Mouse (Mus musculus): ENCODE results near the gene Spag5. TPM values are rescaled to one million over a fixed set of nuclear protein-coding genes. Genes with fewer than 3 reads are reported as not detected.

Spag5 gene
- polyA plus RNA-seq, 1 experiment from 2014 or later: 25.0 TPM

DNA sequence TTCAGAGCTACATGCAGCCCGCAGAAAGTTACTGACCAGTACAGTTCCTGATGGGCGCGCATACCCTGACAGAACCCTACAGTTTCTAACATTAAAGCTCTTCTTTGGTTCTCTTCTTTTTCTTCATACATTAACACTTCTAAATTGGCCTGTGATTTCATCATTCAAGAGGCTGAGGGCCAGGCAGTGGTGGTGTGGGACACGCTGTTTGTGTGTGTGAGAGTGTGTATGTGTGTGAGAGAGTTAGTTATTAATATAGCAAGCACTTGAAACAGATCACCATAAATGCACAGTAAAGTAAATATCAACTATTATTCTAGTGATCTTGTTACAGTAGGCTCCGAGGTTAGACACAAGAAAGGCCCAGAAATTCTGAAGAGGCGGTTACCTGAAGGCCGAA is 412 bp upstream of the Spag5 start:
- Histone ChIP-seq H3K4me1 (ENCODE audit: control insufficient read depth in 2 of 2, insufficient read depth in 2 of 2, low read length in 2 of 2) (peaks cover 0 to 9% of the 10 kb centered on the region in 2 experiments; a peak in 1 of 4 replicates), H3K4me3 (ENCODE audit: control insufficient read depth in 1 of 2, insufficient read depth in 1 of 2, low read depth in 1 of 2, low read length in 2 of 2) (peak overlapping the region; percentile 76 to 81), H3K27ac (replicated peaks in 1 of 2; ENCODE audit: control insufficient read depth in 1 of 2, insufficient read depth in 1 of 2, low read depth in 2 of 2, low read length in 2 of 2) (peak overlapping the region; percentile 43 to 77; a peak in 2 of 4 replicates), H3K27me3 (ENCODE audit: control insufficient read depth, insufficient read depth, low read length) (no peaks in the 10 kb centered on the region), H3K9ac (ENCODE audit: low read length) (peak overlapping the region; percentile 80), H3K4me2 (ENCODE audit: low read length) (peak overlapping the region; percentile 89), H3K36me3 (ENCODE audit: control insufficient read depth, insufficient read depth, low read length) (peaks cover 27% of the 10 kb centered on the region), H3K9me3 (ENCODE audit: control insufficient read depth, low read length) (no peaks in the 10 kb centered on the region)
- WGBS: 65% methylated on average over 7 of the region's 7 CpGs
- no peak for ATAC-seq (ENCODE audit: insufficient number of reproducible peaks, insufficient read depth, low FRiP score, low read depth)

- Histone ChIP-seq H3K4me2 (ENCODE audit: low read length) (no peak overlapping the region), H3K4me1 (ENCODE audit: control insufficient read depth in 2 of 2, insufficient read depth in 2 of 2, low read length in 2 of 2) (peaks cover 0 to 13% of the 10 kb centered on the region in 2 experiments; a peak in 1 of 4 replicates), H3K4me3 (ENCODE audit: control insufficient read depth in 1 of 2, insufficient read depth in 1 of 2, low read depth in 1 of 2, low read length in 2 of 2) (no peak overlapping the region), H3K27me3 (ENCODE audit: control insufficient read depth, insufficient read depth, low read length) (no peaks in the 10 kb centered on the region), H3K9me3 (ENCODE audit: control insufficient read depth, low read length) (no peaks in the 10 kb centered on the region), H3K27ac (replicated peaks in 1 of 2; ENCODE audit: control insufficient read depth in 1 of 2, insufficient read depth in 1 of 2, low read depth in 2 of 2, low read length in 2 of 2) (no peak overlapping the region), H3K36me3 (ENCODE audit: control insufficient read depth, insufficient read depth, low read length) (peaks cover 62% of the 10 kb centered on the region), H3K9ac (ENCODE audit: low read length) (no peak overlapping the region)
- 87% methylated on average over 4 of the region's 4 CpGs for WGBS
- ATAC-seq (ENCODE audit: insufficient number of reproducible peaks, insufficient read depth, low FRiP score, low read depth): no peak
Observed at GRCm38 (mm10) chr11:78305272-78305671, 3.9 kb downstream of the Spag5 start.

DNA sequence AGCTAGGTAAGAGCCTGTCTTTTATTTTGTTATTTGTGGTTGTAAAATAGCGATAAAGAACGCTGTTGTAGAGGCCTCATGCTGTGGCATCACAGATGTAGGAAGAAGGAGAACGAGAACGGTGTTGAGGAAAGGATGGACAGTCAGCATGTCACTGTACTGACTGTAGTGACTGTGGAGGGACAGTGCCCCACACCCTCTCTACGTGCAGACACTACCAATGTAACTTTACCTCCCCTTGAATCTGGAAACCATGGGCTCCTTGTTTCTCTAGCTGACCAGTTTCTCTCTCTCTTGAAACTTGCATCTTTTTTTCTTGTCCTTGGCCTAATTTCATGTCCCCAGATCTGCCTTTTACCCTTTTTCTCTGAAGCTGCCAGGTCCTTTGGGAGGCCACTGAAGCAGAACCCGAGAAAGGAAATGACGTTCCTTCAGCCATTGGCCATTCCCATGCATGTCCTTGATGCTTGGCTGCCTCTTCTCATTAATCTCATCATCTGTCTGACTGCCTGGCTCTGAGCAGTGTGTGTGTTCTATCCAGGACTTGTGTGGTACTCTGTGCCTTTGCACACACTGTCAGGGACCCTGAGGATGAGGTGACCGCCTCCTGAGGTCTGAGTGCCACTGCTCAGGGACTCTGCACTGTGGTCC is 9.7 kb downstream of the Spag5 start:
- H3K4me2 ChIP-seq (ENCODE audit: low read length): no peak overlapping the region
- H3K9ac ChIP-seq (ENCODE audit: low read length): no peak overlapping the region
- H3K27ac ChIP-seq (replicated peaks in 1 of 2; ENCODE audit: control insufficient read depth in 1 of 2, insufficient read depth in 1 of 2, low read depth in 2 of 2, low read length in 2 of 2): no peak overlapping the region
- H3K4me1 ChIP-seq (ENCODE audit: control insufficient read depth in 2 of 2, insufficient read depth in 2 of 2, low read length in 2 of 2): 0 out of 4 replicates have a peak, but pooled peaks cover 0 to 3% of the 10 kb centered on the region in 2 experiments
- no peak overlapping the region for H3K4me3 ChIP-seq (ENCODE audit: control insufficient read depth in 1 of 2, insufficient read depth in 1 of 2, low read depth in 1 of 2, low read length in 2 of 2)
- H3K36me3 ChIP-seq (ENCODE audit: control insufficient read depth, insufficient read depth, low read length): peaks cover 83% of the 10 kb centered on the region
- H3K27me3 ChIP-seq (ENCODE audit: control insufficient read depth, insufficient read depth, low read length): no peaks in the 10 kb centered on the region
- no peak for ATAC-seq (ENCODE audit: insufficient number of reproducible peaks, insufficient read depth, low FRiP score, low read depth)
- WGBS: 90% methylated on average over 8 of the region's 8 CpGs
- no peaks in the 10 kb centered on the region for H3K9me3 ChIP-seq (ENCODE audit: control insufficient read depth, low read length)

- Histone ChIP-seq H3K4me2 (ENCODE audit: low read length) (no peak overlapping the region), H3K9ac (ENCODE audit: low read length) (no peak overlapping the region), H3K4me3 (ENCODE audit: control insufficient read depth in 1 of 2, insufficient read depth in 1 of 2, low read depth in 1 of 2, low read length in 2 of 2) (no peak overlapping the region), H3K27ac (replicated peaks in 1 of 2; ENCODE audit: control insufficient read depth in 1 of 2, insufficient read depth in 1 of 2, low read depth in 2 of 2, low read length in 2 of 2) (no peak overlapping the region), H3K9me3 (ENCODE audit: control insufficient read depth, low read length) (no peaks in the 10 kb centered on the region), H3K36me3 (ENCODE audit: control insufficient read depth, insufficient read depth, low read length) (peaks cover 89% of the 10 kb centered on the region), H3K27me3 (ENCODE audit: control insufficient read depth, insufficient read depth, low read length) (no peaks in the 10 kb centered on the region), H3K4me1 (ENCODE audit: control insufficient read depth in 2 of 2, insufficient read depth in 2 of 2, low read length in 2 of 2) (no peaks in the 10 kb centered on the region)
- 81% methylated on average over 2 of the region's 2 CpGs for WGBS
- ATAC-seq (ENCODE audit: insufficient number of reproducible peaks, insufficient read depth, low FRiP score, low read depth): no peak
Observed at GRCm38 (mm10) chr11:78313662-78314061, 12.3 kb downstream of the Spag5 start.

DNA sequence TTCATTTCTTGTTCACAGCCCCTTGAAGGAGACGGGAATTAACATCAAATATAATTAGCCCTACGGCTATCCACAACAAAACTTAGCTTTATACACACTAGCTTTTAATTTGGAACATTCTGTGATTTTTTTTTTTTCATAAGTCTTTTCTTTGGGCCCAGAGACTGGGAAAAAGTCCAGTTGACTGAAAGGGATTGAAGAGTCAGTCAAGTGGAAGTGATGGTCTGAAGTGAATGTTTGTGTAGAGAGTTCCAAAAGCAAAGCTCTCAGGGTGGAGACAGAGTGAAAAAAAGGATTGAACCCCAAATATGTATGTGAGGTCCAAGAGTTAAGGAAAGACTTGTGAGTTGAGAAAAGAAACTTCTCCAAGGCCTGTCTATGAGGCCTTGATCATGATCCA is 17.1 kb downstream of the Spag5 start:
- ATAC-seq (ENCODE audit: insufficient number of reproducible peaks, insufficient read depth, low FRiP score, low read depth): no peak
- H3K9ac ChIP-seq (ENCODE audit: low read length): no peak overlapping the region
- H3K4me1 ChIP-seq (ENCODE audit: control insufficient read depth in 2 of 2, insufficient read depth in 2 of 2, low read length in 2 of 2): peaks cover 4 to 11% of the 10 kb centered on the region in 2 experiments; a peak in 3 of 4 replicates
- H3K27ac ChIP-seq (replicated peaks in 1 of 2; ENCODE audit: control insufficient read depth in 1 of 2, insufficient read depth in 1 of 2, low read depth in 2 of 2, low read length in 2 of 2): no peak overlapping the region
- H3K4me3 ChIP-seq (ENCODE audit: control insufficient read depth in 1 of 2, insufficient read depth in 1 of 2, low read depth in 1 of 2, low read length in 2 of 2): no peak overlapping the region
- 90% methylated on average over 2 of the region's 2 CpGs for WGBS
- no peaks in the 10 kb centered on the region for H3K27me3 ChIP-seq (ENCODE audit: control insufficient read depth, insufficient read depth, low read length)
- H3K4me2 ChIP-seq (ENCODE audit: low read length): no peak overlapping the region
- H3K36me3 ChIP-seq (ENCODE audit: control insufficient read depth, insufficient read depth, low read length): peaks cover 86% of the 10 kb centered on the region
- no peaks in the 10 kb centered on the region for H3K9me3 ChIP-seq (ENCODE audit: control insufficient read depth, low read length)

DNA sequence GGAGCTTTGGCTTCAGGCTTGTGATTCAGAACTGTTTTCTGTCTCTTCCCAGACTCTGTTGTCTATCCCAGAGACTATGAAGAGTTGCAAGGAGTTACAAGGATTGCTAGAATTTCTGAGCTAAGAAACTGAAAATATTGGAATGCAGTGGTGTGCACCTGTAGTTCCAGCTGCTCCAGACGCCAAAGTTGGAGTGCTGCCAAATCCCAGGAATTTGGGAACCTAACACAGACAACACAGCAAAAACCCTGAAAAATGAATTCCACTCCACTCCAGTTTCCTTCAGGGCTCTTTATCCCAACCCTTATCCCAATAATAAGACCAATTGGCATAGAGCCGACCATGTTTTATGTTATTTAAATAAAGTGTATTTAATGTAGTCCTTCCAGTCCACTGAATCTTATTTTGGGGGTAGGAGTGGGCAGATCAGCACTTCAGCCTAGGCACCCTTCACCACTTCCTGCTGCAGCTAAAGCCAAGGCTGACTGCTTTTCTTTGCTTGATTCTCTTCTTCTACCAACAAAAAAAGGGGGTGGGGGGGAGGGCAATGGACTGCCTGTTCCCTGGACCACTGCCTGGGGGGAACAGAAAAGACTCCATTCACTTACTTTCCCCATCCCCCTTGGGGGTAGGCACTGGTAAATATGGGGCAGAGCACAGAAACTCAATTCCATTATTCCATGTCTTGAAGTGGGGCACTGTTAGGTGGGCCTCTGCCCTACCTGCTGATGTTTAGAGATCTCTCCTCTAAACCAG is 20.9 kb downstream of the Spag5 start:
- 52% methylated on average over 2 of the region's 2 CpGs for WGBS

DNA sequence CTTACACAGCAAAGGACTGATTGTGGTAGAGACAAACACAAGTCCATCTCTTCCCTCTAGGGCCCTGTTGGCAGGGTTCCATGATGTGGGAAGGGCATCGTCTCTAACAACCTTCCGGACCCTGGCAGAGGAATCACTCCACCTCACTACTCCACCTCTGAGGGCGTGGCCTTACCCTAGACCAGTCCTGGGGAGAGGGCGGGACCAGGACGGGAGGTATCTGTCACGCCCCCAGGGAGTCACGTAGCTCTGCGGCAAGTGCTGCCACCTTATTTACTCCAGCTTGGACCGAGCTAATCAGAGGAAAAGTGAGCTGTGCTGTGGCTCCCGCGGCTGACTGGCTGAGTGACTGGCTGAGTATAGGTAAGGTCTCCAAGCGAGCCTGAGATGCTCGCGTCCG is 21.5 kb downstream of the Spag5 start, which contains the start of gene Aldoc:
TSS of gene Aldoc (plus strand) at position 109 of the 400 bp plus-strand sequence.
- ATAC-seq (ENCODE audit: insufficient number of reproducible peaks, insufficient read depth, low FRiP score, low read depth): peak; percentile 91
- 5% methylated on average over 15 of the region's 15 CpGs for WGBS
- H3K9ac ChIP-seq (ENCODE audit: low read length): peak within 1 kb of the TSS; percentile 4; the same call in 1 of the 2 replicates
- no peaks in the 10 kb centered on the region for H3K9me3 ChIP-seq (ENCODE audit: control insufficient read depth, low read length)
- H3K36me3 ChIP-seq (ENCODE audit: control insufficient read depth, insufficient read depth, low read length): peaks cover 43% of the 10 kb centered on the region
- peak within 1 kb of the TSS; percentile 13 to 29 for H3K4me3 ChIP-seq (ENCODE audit: control insufficient read depth in 1 of 2, insufficient read depth in 1 of 2, low read depth in 1 of 2, low read length in 2 of 2)
- peaks cover 8 to 12% of the 10 kb centered on the region in 2 experiments; a peak in 3 of 4 replicates for H3K4me1 ChIP-seq (ENCODE audit: control insufficient read depth in 2 of 2, insufficient read depth in 2 of 2, low read length in 2 of 2)
- peak within 1 kb of the TSS; percentile 46 to 57; a peak in 2 of 4 replicates for H3K27ac ChIP-seq (replicated peaks in 1 of 2; ENCODE audit: control insufficient read depth in 1 of 2, insufficient read depth in 1 of 2, low read depth in 2 of 2, low read length in 2 of 2)
- no peaks in the 10 kb centered on the region for H3K27me3 ChIP-seq (ENCODE audit: control insufficient read depth, insufficient read depth, low read length)
- H3K4me2 ChIP-seq (ENCODE audit: low read length): peak within 1 kb of the TSS; percentile 49

More for the DNA sequence above, 20.9 kb downstream of the Spag5 start:
- Histone ChIP-seq H3K4me2 (ENCODE audit: low read length) (peak overlapping the region; percentile 49), H3K27ac (replicated peaks in 1 of 2; ENCODE audit: control insufficient read depth in 1 of 2, insufficient read depth in 1 of 2, low read depth in 2 of 2, low read length in 2 of 2) (peak overlapping the region; percentile 46 to 57; a peak in 2 of 4 replicates), H3K9ac (ENCODE audit: low read length) (no peak overlapping the region), H3K4me1 (ENCODE audit: control insufficient read depth in 2 of 2, insufficient read depth in 2 of 2, low read length in 2 of 2) (peaks cover 8 to 12% of the 10 kb centered on the region in 2 experiments; a peak in 3 of 4 replicates), H3K36me3 (ENCODE audit: control insufficient read depth, insufficient read depth, low read length) (peaks cover 49% of the 10 kb centered on the region), H3K27me3 (ENCODE audit: control insufficient read depth, insufficient read depth, low read length) (no peaks in the 10 kb centered on the region), H3K9me3 (ENCODE audit: control insufficient read depth, low read length) (no peaks in the 10 kb centered on the region), H3K4me3 (ENCODE audit: control insufficient read depth in 1 of 2, insufficient read depth in 1 of 2, low read depth in 1 of 2, low read length in 2 of 2) (peak overlapping the region in 1 of 2 experiments; percentile 13; a peak in 1 of 4 replicates)
- ATAC-seq (ENCODE audit: insufficient number of reproducible peaks, insufficient read depth, low FRiP score, low read depth): no peak; the same call in 1 of the 2 replicates

Measured in heart, embryonic 14.5 days (tissue).